Mouse (Mus musculus): Measurements from ENCODE around the gene Tcp1. TPM values are rescaled to one million over a fixed set of nuclear protein-coding genes. Genes with fewer than 3 reads are reported as not detected.
"Not testable (repeated sequence)": the region's sequence is repeated elsewhere in the genome, so short reads cannot be mapped to it uniquely, and the experiment has no call there.

Gene Tcp1
- polyA plus RNA-seq, 1 experiment from 2014 or later = 344 TPM

- Histone ChIP-seq H3K36me3 (replicated peaks) (peaks cover 63% of the 10 kb centered on the region), H3K4me1 (peaks cover 13% of the 10 kb centered on the region), H3K9ac (no peak overlapping the region), H3K27ac (no peak overlapping the region), H3K9me3 (no peaks in the 10 kb centered on the region), H3K4me2 (no peak overlapping the region), H3K4me3 (no peak overlapping the region), H3K27me3 (replicated peaks) (no peaks in the 10 kb centered on the region)
- 98% methylated on average over 1 of the region's 1 CpGs for WGBS
- no peak for ATAC-seq (replicated peaks)
Observed at GRCm38 (mm10) chr17:12921073-12921472, 5.6 kb downstream of the Tcp1 start.

DNA sequence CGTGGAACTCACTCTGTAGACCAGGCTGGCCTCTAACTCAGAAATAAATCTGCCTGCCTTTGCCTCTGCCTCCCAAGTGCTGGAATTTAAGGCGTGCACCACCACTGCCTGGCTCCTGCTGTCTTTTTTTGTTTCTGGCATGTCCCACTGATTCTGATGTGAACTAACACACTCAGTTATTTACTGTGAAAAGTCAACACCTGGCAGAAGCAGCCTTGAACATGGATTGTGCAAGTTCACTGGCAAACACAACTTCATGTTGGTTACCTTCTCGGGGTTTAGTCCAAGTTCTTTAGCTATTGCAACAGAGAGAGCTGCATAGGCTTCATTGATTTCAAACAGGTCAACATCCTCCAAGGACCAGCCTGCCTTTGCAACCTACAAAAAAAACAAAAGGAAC, 9.5 kb downstream of the Tcp1 start:
- ATAC-seq (replicated peaks) = no peak
- Histone ChIP-seq H3K9ac (no peak overlapping the region), H3K36me3 (replicated peaks) (peaks cover 53% of the 10 kb centered on the region), H3K4me1 (no peaks in the 10 kb centered on the region), H3K4me2 (no peak overlapping the region), H3K9me3 (no peaks in the 10 kb centered on the region), H3K27ac (no peak overlapping the region), H3K4me3 (no peak overlapping the region), H3K27me3 (replicated peaks) (no peaks in the 10 kb centered on the region)
- 90% methylated on average over 3 of the region's 3 CpGs for WGBS

- H3K36me3 ChIP-seq (replicated peaks) = peaks cover 46% of the 10 kb centered on the region
- H3K4me1 ChIP-seq = no peaks in the 10 kb centered on the region
- no peak for ATAC-seq (replicated peaks)
- no peaks in the 10 kb centered on the region for H3K27me3 ChIP-seq (replicated peaks)
- 91% methylated on average over 8 of the region's 8 CpGs for WGBS
- H3K9ac ChIP-seq = no peak overlapping the region
- no peak overlapping the region for H3K4me2 ChIP-seq
- H3K27ac ChIP-seq = no peak overlapping the region
- H3K9me3 ChIP-seq = no peaks in the 10 kb centered on the region
- no peak overlapping the region for H3K4me3 ChIP-seq
Observed at GRCm38 (mm10) chr17:12925703-12926180, 10.2 kb downstream of the Tcp1 start.

DNA sequence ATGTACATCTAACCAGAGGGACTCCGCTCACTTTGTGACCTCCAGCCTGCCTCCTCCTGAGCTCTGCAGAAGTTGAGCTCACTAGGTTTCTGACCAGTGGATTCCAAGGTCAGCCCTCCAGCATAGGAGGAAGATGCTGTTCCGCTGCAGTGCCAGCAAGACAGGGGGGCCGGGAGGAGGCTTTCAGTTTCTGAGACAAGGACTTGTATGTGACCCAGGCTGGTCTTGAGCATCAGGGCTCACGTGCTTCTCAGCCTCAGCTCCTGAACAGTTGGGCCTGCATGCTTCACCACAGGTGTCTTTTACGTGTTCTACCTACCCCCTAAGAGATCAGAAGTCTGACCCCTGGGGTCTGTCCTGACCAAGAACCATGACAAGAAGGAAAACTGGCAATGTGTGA, 16.1 kb downstream of the Tcp1 start:
- H3K9me3 ChIP-seq; H3K36me3 ChIP-seq (replicated peaks); H3K4me3 ChIP-seq; H3K4me2 ChIP-seq; H3K4me1 ChIP-seq; ATAC-seq (replicated peaks); H3K9ac ChIP-seq; H3K27me3 ChIP-seq (replicated peaks); H3K27ac ChIP-seq: not testable (repeated sequence)
- WGBS = 83% methylated on average over 5 of the region's 5 CpGs

- no peak for ATAC-seq (replicated peaks)
- no peaks in the 10 kb centered on the region for H3K27me3 ChIP-seq (replicated peaks)
Observed at GRCm38 (mm10) chr17:12935719-12936118, 20.2 kb downstream of the Tcp1 start.

DNA sequence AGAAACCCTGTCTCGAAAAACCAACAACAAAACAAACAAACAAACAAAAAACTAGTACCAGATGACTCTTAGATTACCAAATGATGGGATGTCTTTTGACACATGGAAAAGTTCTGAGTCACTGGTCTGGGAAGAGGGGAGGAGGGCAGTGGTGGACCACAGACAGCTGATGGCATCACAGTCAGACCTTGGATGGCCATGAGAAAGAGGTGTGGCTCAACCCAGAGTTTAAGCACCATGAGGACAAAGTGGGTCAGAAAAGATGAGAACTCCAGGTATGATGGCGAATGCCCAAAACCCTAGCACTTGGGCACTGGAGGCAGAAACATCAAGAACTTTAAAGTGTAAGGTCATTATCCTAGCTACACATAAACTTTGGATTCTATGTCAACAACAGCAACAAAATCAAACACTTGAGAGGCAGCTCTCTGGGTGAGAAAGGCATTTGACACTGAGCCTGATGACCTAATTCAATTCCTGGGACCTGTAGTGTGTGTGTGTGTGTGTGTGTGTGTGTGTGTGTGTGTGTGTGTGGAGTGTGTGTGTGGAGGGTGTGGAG, 22.0 kb downstream of the Tcp1 start:
- Histone ChIP-seq H3K4me3 (no peak overlapping the region), H3K27me3 (replicated peaks) (no peaks in the 10 kb centered on the region), H3K36me3 (replicated peaks) (0 out of 2 replicates have a peak, but pooled peaks cover 5% of the 10 kb centered on the region), H3K9ac (no peak overlapping the region), H3K9me3 (no peaks in the 10 kb centered on the region), H3K4me1 (peaks cover 4% of the 10 kb centered on the region; the same call in 1 of the 2 replicates), H3K4me2 (no peak overlapping the region), H3K27ac (no peak overlapping the region)
- ATAC-seq (replicated peaks) = no peak
- 84% methylated on average over 2 of the region's 2 CpGs for WGBS

More at GRCm38 (mm10) chr17:12935719-12936118, 20.2 kb downstream of the Tcp1 start:
- Histone ChIP-seq H3K4me1 (peaks cover 4% of the 10 kb centered on the region; the same call in 1 of the 2 replicates), H3K9me3 (no peaks in the 10 kb centered on the region), H3K27ac (no peak overlapping the region), H3K9ac (no peak overlapping the region), H3K4me2 (no peak overlapping the region), H3K36me3 (replicated peaks) (no peaks in the 10 kb centered on the region), H3K4me3 (no peak overlapping the region)
- WGBS = 61% methylated on average over 4 of the region's 4 CpGs

GRCm38 (mm10) chr17:12938077-12938476, 22.6 kb downstream of the Tcp1 start:
- no peaks in the 10 kb centered on the region for H3K27me3 ChIP-seq (replicated peaks)
- 25% methylated on average over 2 of the region's 2 CpGs for WGBS
- H3K27ac ChIP-seq = no peak overlapping the region
- H3K4me1 ChIP-seq = peaks cover 4% of the 10 kb centered on the region; the same call in 1 of the 2 replicates
- H3K4me3 ChIP-seq = no peak overlapping the region
- H3K4me2 ChIP-seq = no peak overlapping the region
- no peaks in the 10 kb centered on the region for H3K9me3 ChIP-seq
- peaks cover 11% of the 10 kb centered on the region; the same call in 1 of the 2 replicates for H3K36me3 ChIP-seq (replicated peaks)
- ATAC-seq (replicated peaks) = no peak
- H3K9ac ChIP-seq = no peak overlapping the region

DNA sequence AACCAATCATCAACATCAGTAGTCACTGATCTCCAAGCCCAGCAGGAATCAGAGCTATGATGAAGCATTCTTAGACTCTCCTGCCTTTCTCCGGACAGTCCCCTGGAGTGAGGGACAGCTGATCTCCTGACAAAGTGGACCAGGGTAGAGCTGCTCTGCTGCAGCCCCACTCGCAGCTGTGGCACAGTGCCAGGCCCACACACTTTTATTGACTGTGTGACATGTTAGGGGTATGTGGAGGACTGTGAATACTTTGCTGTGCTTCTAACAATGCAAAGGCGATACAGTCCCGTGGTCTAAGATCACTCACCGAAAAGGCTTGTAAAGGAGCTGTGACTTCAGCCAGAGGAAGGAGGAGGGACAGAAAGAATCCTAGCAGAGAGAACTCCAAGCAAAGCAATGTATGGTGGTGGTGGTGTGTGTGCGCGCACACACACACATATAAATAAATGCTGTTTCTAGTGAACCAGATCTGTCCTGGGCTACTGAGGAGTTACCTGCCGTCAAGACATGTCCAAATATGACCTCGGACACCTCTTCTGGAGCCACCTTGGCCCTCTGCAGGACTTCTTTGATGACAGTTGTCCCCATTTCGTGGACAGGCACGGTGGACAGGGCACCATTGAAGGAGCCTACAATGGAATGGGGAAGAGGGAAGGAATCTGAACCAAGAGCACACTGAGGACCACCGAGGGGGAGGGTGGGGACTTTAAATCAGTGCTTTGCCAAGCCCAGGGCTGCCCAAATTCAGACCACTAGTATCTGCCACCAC, 24.1 kb downstream of the Tcp1 start:
- H3K9ac ChIP-seq; H3K4me3 ChIP-seq; H3K9me3 ChIP-seq; H3K27ac ChIP-seq; H3K4me1 ChIP-seq; H3K27me3 ChIP-seq (replicated peaks): not testable (repeated sequence)
- H3K36me3 ChIP-seq (replicated peaks) = peaks cover 21% of the 10 kb centered on the region; the same call in 1 of the 2 replicates
- H3K4me2 ChIP-seq = peak overlapping the region; percentile 44
- peak; percentile 72 for ATAC-seq (replicated peaks)
- WGBS = 47% methylated on average over 3 of the region's 12 CpGs

GRCm38 (mm10) chr17:12940151-12940805, 24.8 kb downstream of the Tcp1 start, which contains the start of gene Acat3:
Acat3 (minus strand) TSS chr17:12940600.
- 12% methylated on average over 27 of the region's 27 CpGs for WGBS
- no peak within 1 kb of the TSS for H3K27ac ChIP-seq
- H3K4me3 ChIP-seq = peak within 1 kb of the TSS; percentile 15; the same call in 1 of the 2 replicates
- H3K9me3 ChIP-seq = no peaks in the 10 kb centered on the region
- no peak within 1 kb of the TSS for H3K9ac ChIP-seq
- ATAC-seq (replicated peaks) = peak; percentile 35
- H3K36me3 ChIP-seq (replicated peaks) = peaks cover 27% of the 10 kb centered on the region; the same call in 1 of the 2 replicates
- no peaks in the 10 kb centered on the region for H3K27me3 ChIP-seq (replicated peaks)
- peaks cover 4% of the 10 kb centered on the region; the same call in 1 of the 2 replicates for H3K4me1 ChIP-seq
- H3K4me2 ChIP-seq = peak within 1 kb of the TSS; percentile 44

- WGBS = 81% methylated on average over 8 of the region's 8 CpGs
- peaks cover 4% of the 10 kb centered on the region; the same call in 1 of the 2 replicates for H3K4me1 ChIP-seq
- ATAC-seq (replicated peaks) = no peak
- H3K9me3 ChIP-seq = no peaks in the 10 kb centered on the region
- no peak overlapping the region for H3K9ac ChIP-seq
- H3K27me3 ChIP-seq (replicated peaks) = no peaks in the 10 kb centered on the region
- no peak overlapping the region for H3K4me2 ChIP-seq
- no peak overlapping the region for H3K4me3 ChIP-seq
- peaks cover 36% of the 10 kb centered on the region for H3K36me3 ChIP-seq (replicated peaks)
- no peak overlapping the region for H3K27ac ChIP-seq
Observed at GRCm38 (mm10) chr17:12941543-12942260, 26.2 kb downstream of the Tcp1 start.

- ATAC-seq (replicated peaks) = no peak
- 94% methylated on average over 6 of the region's 6 CpGs for WGBS
- no peaks in the 10 kb centered on the region for H3K27me3 ChIP-seq (replicated peaks)
- no peak overlapping the region for H3K9ac ChIP-seq
- no peak overlapping the region for H3K4me3 ChIP-seq
- no peak overlapping the region for H3K4me2 ChIP-seq
- no peaks in the 10 kb centered on the region for H3K9me3 ChIP-seq
- H3K36me3 ChIP-seq (replicated peaks) = peaks cover 39% of the 10 kb centered on the region
- no peak overlapping the region for H3K27ac ChIP-seq
- peaks cover 4% of the 10 kb centered on the region; the same call in 1 of the 2 replicates for H3K4me1 ChIP-seq
Observed at GRCm38 (mm10) chr17:12942459-12943162, 27.1 kb downstream of the Tcp1 start.

Data from midbrain, embryonic 15.5 days (tissue).